In the genomic region with DNA sequence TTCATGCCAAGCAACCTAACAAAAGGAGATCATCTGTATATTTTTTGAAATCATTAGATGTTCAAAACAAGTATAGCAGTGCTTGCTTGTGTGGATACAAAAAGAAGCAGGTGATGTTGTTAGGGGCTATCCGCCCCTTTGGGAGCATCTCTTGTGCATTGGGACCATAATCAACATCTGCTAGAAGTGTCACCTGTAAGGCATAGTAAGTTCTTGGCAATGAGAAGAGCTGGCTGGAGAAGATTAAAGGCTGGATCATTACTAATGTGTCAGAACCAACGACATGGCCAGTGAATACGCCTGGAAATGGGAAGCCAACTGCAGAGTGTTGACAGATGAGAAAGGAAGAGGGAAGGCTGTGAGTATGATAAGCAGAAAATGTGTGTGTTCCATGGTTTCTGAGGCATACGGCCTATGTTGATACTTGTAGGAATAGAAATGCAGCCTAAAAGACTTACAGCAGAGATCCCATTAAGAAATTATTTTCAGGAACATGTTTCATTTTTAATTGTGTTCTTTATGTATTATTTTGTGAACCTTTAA, we compare ENCODE assay signal across 12 mouse cellular contexts.
DNase-seq lines count a peak whose midpoint lies in the region; ATAC-seq and TF ChIP-seq lines count a peak whose summit lies in the region.
"Had no signal": no experiment of that assay in that cellular context is flagged by ENCODE, and none has a peak within 500 bp of the region (broad histone marks: within the 10 kb centered on the region; RNA-seq: fewer than 3 reads in every experiment).

No protein-coding gene starts in this region.

- DNase-seq in cerebellum, adult 8-10 months: peak; percentile 3
- DNase-seq in cerebellum, adult 11-12 months: no peak
- DNase-seq in hindbrain, embryonic 11.5 days (ENCODE audit: low spot score): peak; percentile 9
- DNase-seq in hindbrain, embryonic 10.5 days (ENCODE audit: low spot score): no peak
- peak; percentile 41 for DNase-seq in forebrain, embryonic 14.5 days (ENCODE audit: low spot score)
- DNase-seq in midbrain, postnatal 0 days (ENCODE audit: low spot score): peak; percentile 26

- WGBS in hindbrain, embryonic 11.5 days: 62% methylated on average over 4 of the region's 4 CpGs
- 72% methylated on average over 4 of the region's 4 CpGs for WGBS in hindbrain, embryonic 10.5 days
- WGBS in forebrain, embryonic 14.5 days: 55% methylated on average over 4 of the region's 4 CpGs
- WGBS in midbrain, postnatal 0 days: 38% methylated on average over 4 of the region's 4 CpGs
- WGBS in intestine, postnatal 0 days: 71% methylated on average over 4 of the region's 4 CpGs
- 68% methylated on average over 4 of the region's 4 CpGs for WGBS in intestine, embryonic 15.5 days

- no peak for TF ChIP-seq CTCF in midbrain, postnatal 0 days (IDR thresholded peaks at IDR 0.05)
- TF ChIP-seq CTCF in intestine, postnatal 0 days (IDR thresholded peaks at IDR 0.05; ENCODE audit: low read depth): no peak

- H3K36me3 ChIP-seq in hindbrain, embryonic 11.5 days (ENCODE audit: control insufficient read depth, insufficient read depth, low read length): no peaks in the 10 kb centered on the region
- H3K36me3 ChIP-seq in hindbrain, embryonic 10.5 days: peaks cover under 1% of the 10 kb centered on the region; the same call in 1 of the 2 replicates
- no peaks in the 10 kb centered on the region for H3K36me3 ChIP-seq in forebrain, embryonic 14.5 days (ENCODE audit: control insufficient read depth, insufficient read depth, low read length)
- no peaks in the 10 kb centered on the region for H3K36me3 ChIP-seq in midbrain, postnatal 0 days (ENCODE audit: insufficient read depth, low read length)
- H3K36me3 ChIP-seq in intestine, postnatal 0 days (ENCODE audit: control insufficient read depth, insufficient read depth): no peaks in the 10 kb centered on the region
- H3K36me3 ChIP-seq in intestine, embryonic 15.5 days: no peaks in the 10 kb centered on the region
- H3K36me3 ChIP-seq: G1E had no signal

- H3K9me3 ChIP-seq in hindbrain, embryonic 11.5 days (ENCODE audit: control insufficient read depth, low read length): no peaks in the 10 kb centered on the region
- H3K9me3 ChIP-seq in hindbrain, embryonic 10.5 days: no peaks in the 10 kb centered on the region
- H3K9me3 ChIP-seq in forebrain, embryonic 14.5 days (replicated peaks; ENCODE audit: control insufficient read depth, low read length): no peaks in the 10 kb centered on the region
- no peaks in the 10 kb centered on the region for H3K9me3 ChIP-seq in midbrain, postnatal 0 days (ENCODE audit: low read length)
- H3K9me3 ChIP-seq in intestine, postnatal 0 days (ENCODE audit: control insufficient read depth): no peaks in the 10 kb centered on the region
- no peaks in the 10 kb centered on the region for H3K9me3 ChIP-seq in intestine, embryonic 15.5 days
- H3K9me3 ChIP-seq: G1E had no signal

- no peak overlapping the region for H3K9ac ChIP-seq in hindbrain, embryonic 11.5 days (ENCODE audit: low read depth, low read length)
- peak overlapping the region; percentile 25; the same call in 1 of the 2 replicates for H3K9ac ChIP-seq in forebrain, embryonic 14.5 days (ENCODE audit: low read length)
- peak overlapping the region; percentile 36 for H3K9ac ChIP-seq in midbrain, postnatal 0 days (replicated peaks; ENCODE audit: low read length, poor library complexity, severe bottlenecking)
- no peak overlapping the region for H3K9ac ChIP-seq in intestine, postnatal 0 days (ENCODE audit: low read depth, low read length)
- H3K9ac ChIP-seq in intestine, embryonic 15.5 days: no peak overlapping the region

- 0 out of 2 replicates have a peak, but pooled peaks cover 2% of the 10 kb centered on the region for H3K4me1 ChIP-seq in hindbrain, embryonic 11.5 days (replicated peaks; ENCODE audit: control insufficient read depth, insufficient read depth, low read length)
- peaks cover 9% of the 10 kb centered on the region for H3K4me1 ChIP-seq in hindbrain, embryonic 10.5 days (replicated peaks)
- peaks cover 7% of the 10 kb centered on the region; the same call in 1 of the 2 replicates for H3K4me1 ChIP-seq in forebrain, embryonic 14.5 days (ENCODE audit: control insufficient read depth, insufficient read depth, low read length)
- peaks cover 6% of the 10 kb centered on the region for H3K4me1 ChIP-seq in midbrain, postnatal 0 days (ENCODE audit: insufficient read depth, low read length)
- no peaks in the 10 kb centered on the region for H3K4me1 ChIP-seq in intestine, postnatal 0 days (replicated peaks; ENCODE audit: control insufficient read depth, insufficient read depth, low read length)
- no peaks in the 10 kb centered on the region for H3K4me1 ChIP-seq in intestine, embryonic 15.5 days (replicated peaks)

- no peak overlapping the region for H3K27ac ChIP-seq in hindbrain, embryonic 11.5 days (ENCODE audit: low read depth, low read length)
- H3K27ac ChIP-seq in hindbrain, embryonic 10.5 days: no peak overlapping the region
- H3K27ac ChIP-seq in forebrain, embryonic 14.5 days (ENCODE audit: low read depth, low read length): peak overlapping the region; percentile 68
- peak overlapping the region; percentile 74 for H3K27ac ChIP-seq in midbrain, postnatal 0 days (ENCODE audit: low read depth, low read length)
- no peak overlapping the region for H3K27ac ChIP-seq in intestine, postnatal 0 days (ENCODE audit: low read depth, low read length)
- H3K27ac ChIP-seq in intestine, embryonic 15.5 days: no peak overlapping the region

- no peak overlapping the region for H3K4me2 ChIP-seq in hindbrain, embryonic 11.5 days (replicated peaks; ENCODE audit: low read depth, low read length)
- peak overlapping the region; percentile 39 for H3K4me2 ChIP-seq in forebrain, embryonic 14.5 days (ENCODE audit: low read length)
- peak overlapping the region; percentile 59 for H3K4me2 ChIP-seq in midbrain, postnatal 0 days (ENCODE audit: low read depth, low read length, poor library complexity, severe bottlenecking)
- H3K4me2 ChIP-seq in intestine, postnatal 0 days (replicated peaks; ENCODE audit: low read depth): no peak overlapping the region
- no peak overlapping the region for H3K4me2 ChIP-seq in intestine, embryonic 15.5 days (replicated peaks)
- H3K4me2 ChIP-seq: liver, embryonic 11.5 days had no signal

- ATAC-seq in hindbrain, embryonic 11.5 days (ENCODE audit: low FRiP score): no peak
- peak; percentile 34; the same call in 1 of the 2 replicates for ATAC-seq in forebrain, embryonic 14.5 days
- ATAC-seq in midbrain, postnatal 0 days (ENCODE audit: low FRiP score): no peak
- ATAC-seq in intestine, postnatal 0 days: no peak
- no peak for ATAC-seq in intestine, embryonic 15.5 days
- ATAC-seq: activated CD4-positive, CD25-positive, alpha-beta regulatory T cell, adult 4 months; intestine, embryonic 16.5 days had no signal

- no peaks in the 10 kb centered on the region for H3K27me3 ChIP-seq in hindbrain, embryonic 11.5 days (ENCODE audit: control insufficient read depth, insufficient read depth, low read length)
- no peaks in the 10 kb centered on the region for H3K27me3 ChIP-seq in hindbrain, embryonic 10.5 days (ENCODE audit: insufficient read depth, poor library complexity, severe bottlenecking)
- H3K27me3 ChIP-seq in forebrain, embryonic 14.5 days (replicated peaks; ENCODE audit: control insufficient read depth, insufficient read depth, low read length): no peaks in the 10 kb centered on the region
- H3K27me3 ChIP-seq in midbrain, postnatal 0 days (ENCODE audit: insufficient read depth, low read length): no peaks in the 10 kb centered on the region
- H3K27me3 ChIP-seq in intestine, postnatal 0 days (replicated peaks; ENCODE audit: control insufficient read depth, insufficient read depth, low read length): no peaks in the 10 kb centered on the region
- no peaks in the 10 kb centered on the region for H3K27me3 ChIP-seq in intestine, embryonic 15.5 days (replicated peaks)

- H3K4me3 ChIP-seq in hindbrain, embryonic 11.5 days (ENCODE audit: low read depth, low read length): no peak overlapping the region
- no peak overlapping the region for H3K4me3 ChIP-seq in hindbrain, embryonic 10.5 days
- peak overlapping the region; percentile 1; the same call in 1 of the 2 replicates for H3K4me3 ChIP-seq in forebrain, embryonic 14.5 days (ENCODE audit: low read depth, low read length)
- H3K4me3 ChIP-seq in midbrain, postnatal 0 days (ENCODE audit: low read depth, low read length): peak overlapping the region; percentile 34
- H3K4me3 ChIP-seq in intestine, postnatal 0 days (ENCODE audit: low read depth, low read length): no peak overlapping the region
- no peak overlapping the region for H3K4me3 ChIP-seq in intestine, embryonic 15.5 days (replicated peaks)

Comparison
In these comparisons a context has a peak if more than half of its experiments do, and no peak if none do; other contexts are left out.
1. DNase-seq: peak in cerebellum, adult 8-10 months (single experiment), hindbrain, embryonic 11.5 days (single experiment), forebrain, embryonic 14.5 days (single experiment) and midbrain, postnatal 0 days (single experiment); none in cerebellum, adult 11-12 months (single experiment) and hindbrain, embryonic 10.5 days (single experiment).
2. H3K27ac ChIP-seq: peak in forebrain, embryonic 14.5 days (single experiment) and midbrain, postnatal 0 days (single experiment); none in hindbrain, embryonic 11.5 days (single experiment), hindbrain, embryonic 10.5 days (single experiment), intestine, postnatal 0 days (single experiment) and intestine, embryonic 15.5 days (single experiment).
3. H3K4me2 ChIP-seq: peak in forebrain, embryonic 14.5 days (single experiment) and midbrain, postnatal 0 days (single experiment); none in hindbrain, embryonic 11.5 days (single experiment), intestine, postnatal 0 days (single experiment) and intestine, embryonic 15.5 days (single experiment).
4. H3K4me3 ChIP-seq: peak in forebrain, embryonic 14.5 days (single experiment) and midbrain, postnatal 0 days (single experiment); none in hindbrain, embryonic 11.5 days (single experiment), hindbrain, embryonic 10.5 days (single experiment), intestine, postnatal 0 days (single experiment) and intestine, embryonic 15.5 days (single experiment).
5. H3K9ac ChIP-seq: peak in forebrain, embryonic 14.5 days (single experiment) and midbrain, postnatal 0 days (single experiment); none in hindbrain, embryonic 11.5 days (single experiment), intestine, postnatal 0 days (single experiment) and intestine, embryonic 15.5 days (single experiment).